Mouse (Mus musculus): Measurements from ENCODE around the gene Arsa. TPM values are rescaled to one million over a fixed set of nuclear protein-coding genes. Genes with fewer than 3 reads are reported as not detected.
A peak's percentile ranks its signal among the peaks of the same experiment; 100 is the strongest.

Arsa gene
- 19.5 and 19.8 TPM in 2 replicates for polyA plus RNA-seq (2016; fragmentation: Nextera tagmentation; extraction: Ambion mirVana)

DNA sequence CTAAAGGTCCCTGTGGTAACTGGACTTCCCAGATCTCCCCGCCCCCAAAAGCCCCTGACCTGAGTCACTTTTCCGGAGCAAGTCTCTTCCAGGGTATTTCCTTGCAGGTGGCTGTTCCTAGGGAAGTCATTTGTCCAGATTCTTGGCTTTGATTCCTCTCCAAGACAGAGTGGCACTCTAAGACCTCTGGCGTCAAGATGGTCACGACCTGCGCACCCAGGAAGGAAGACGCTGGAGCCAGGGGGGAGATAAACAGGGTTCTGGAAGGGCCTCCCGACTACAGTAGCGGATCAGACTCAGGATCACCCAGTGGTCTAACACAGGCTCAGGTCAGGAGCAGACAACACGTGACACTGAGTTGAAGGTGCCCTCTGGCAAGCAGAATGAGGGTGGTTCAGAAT is at the start of gene Arsa:
Gene Arsa, minus strand, starts transcription at position 335 of the 401 bp plus-strand sequence.
- H3K36me3 ChIP-seq, result no peaks in the 10 kb centered on the region
- 28% methylated on average over 9 of the region's 9 CpGs for WGBS
- peak within 1 kb of the TSS; percentile 77 for H3K4me2 ChIP-seq (replicated peaks)
- peak within 1 kb of the TSS; percentile 50 for H3K4me3 ChIP-seq
- no peaks in the 10 kb centered on the region for H3K27me3 ChIP-seq
- H3K4me1 ChIP-seq, result peaks cover 9% of the 10 kb centered on the region
- no peak for ATAC-seq (ENCODE audit: low FRiP score)
- no peaks in the 10 kb centered on the region for H3K9me3 ChIP-seq (replicated peaks)
- peak within 1 kb of the TSS; percentile 68 for H3K27ac ChIP-seq
- H3K9ac ChIP-seq, result peak within 1 kb of the TSS; percentile 70

DNA sequence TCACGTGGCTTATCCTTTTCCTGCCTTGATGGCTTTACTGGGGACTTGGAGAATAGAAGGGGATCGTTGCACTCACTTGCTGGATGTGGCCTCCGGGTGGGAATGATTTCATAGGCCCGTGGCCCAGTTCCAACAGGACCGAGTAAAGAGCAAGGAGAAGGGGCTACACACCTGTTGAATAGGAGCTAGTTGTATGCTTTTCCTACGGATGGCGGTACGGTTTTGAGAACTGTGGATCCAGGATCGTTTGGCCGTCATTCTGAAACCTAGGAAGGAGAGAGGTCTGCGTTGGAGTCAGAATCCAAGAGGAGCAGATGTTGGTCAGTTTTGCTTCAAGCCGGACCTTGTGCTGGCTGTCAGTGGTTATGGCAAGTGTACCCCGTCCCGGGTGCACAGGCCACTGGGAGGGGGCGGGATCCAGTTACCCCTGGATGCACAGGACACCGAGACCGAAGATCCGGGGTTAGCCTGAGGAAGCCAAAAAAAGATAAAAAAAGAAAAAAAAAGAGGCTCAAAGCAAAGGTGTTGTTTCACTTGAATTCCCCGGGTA is 49.6 kb upstream of the Arsa start:
- Histone ChIP-seq H3K4me1 (peaks cover 12% of the 10 kb centered on the region), H3K4me2 (replicated peaks) (no peak overlapping the region), H3K27me3 (peaks cover 33% of the 10 kb centered on the region), H3K36me3 (peaks cover 3% of the 10 kb centered on the region; the same call in 1 of the 2 replicates), H3K9ac (no peak overlapping the region), H3K4me3 (no peak overlapping the region), H3K9me3 (replicated peaks) (no peaks in the 10 kb centered on the region), H3K27ac (no peak overlapping the region)
- WGBS, result 94% methylated on average over 19 of the region's 19 CpGs
- ATAC-seq (ENCODE audit: low FRiP score), result no peak

DNA sequence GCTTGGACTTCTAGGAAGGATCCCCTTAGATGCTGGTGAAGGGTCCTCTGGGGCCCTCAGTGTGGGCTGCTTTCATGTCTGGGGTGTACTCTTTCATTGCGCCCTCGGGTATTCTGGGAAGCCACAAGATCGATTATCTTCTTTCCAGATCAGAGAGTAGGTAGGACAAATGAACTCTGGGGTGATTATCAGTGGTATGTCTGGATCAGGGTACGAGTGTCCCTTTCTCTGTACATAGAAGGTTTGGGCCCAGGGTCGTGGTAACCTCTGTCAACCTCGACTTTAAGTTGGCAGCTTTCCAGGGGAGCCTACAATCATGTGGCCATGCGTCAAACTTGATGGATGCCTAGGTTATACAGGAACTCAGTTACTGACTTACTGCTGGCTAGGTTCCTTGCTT is 48.7 kb upstream of the Arsa start:
- 76% methylated on average over 7 of the region's 7 CpGs for WGBS

DNA sequence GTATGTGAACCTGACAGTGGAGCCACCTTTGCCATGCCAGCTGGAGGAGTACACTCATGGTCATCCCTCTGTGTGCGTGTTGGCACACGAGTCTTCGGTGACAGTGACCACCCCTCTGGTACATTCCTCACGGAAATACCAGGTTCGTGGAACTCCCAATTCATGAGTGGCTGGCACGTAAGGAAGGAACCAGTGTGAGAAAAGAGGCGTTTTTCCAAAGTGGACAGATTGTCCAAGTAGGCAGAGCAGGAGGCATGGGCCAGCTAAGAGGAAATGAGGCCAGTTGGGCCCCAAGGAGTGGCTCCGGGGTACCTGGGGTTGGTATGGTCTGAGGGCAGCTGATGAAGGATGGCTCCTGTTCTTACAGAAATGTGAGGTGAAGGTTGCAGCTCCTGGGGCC is 48.2 kb upstream of the Arsa start:
- no peak overlapping the region for H3K4me2 ChIP-seq (replicated peaks)
- peaks cover 3% of the 10 kb centered on the region; the same call in 1 of the 2 replicates for H3K36me3 ChIP-seq
- no peak overlapping the region for H3K9ac ChIP-seq
- H3K4me3 ChIP-seq, result no peak overlapping the region
- ATAC-seq (ENCODE audit: low FRiP score), result no peak
- H3K9me3 ChIP-seq (replicated peaks), result no peaks in the 10 kb centered on the region
- peaks cover 41% of the 10 kb centered on the region for H3K27me3 ChIP-seq
- H3K4me1 ChIP-seq, result peaks cover 11% of the 10 kb centered on the region
- no peak overlapping the region for H3K27ac ChIP-seq
- WGBS, result 95% methylated on average over 8 of the region's 8 CpGs

More for the DNA sequence above, 48.7 kb upstream of the Arsa start:
- Histone ChIP-seq H3K4me3 (no peak overlapping the region), H3K9ac (no peak overlapping the region), H3K27me3 (peaks cover 41% of the 10 kb centered on the region), H3K36me3 (peaks cover 3% of the 10 kb centered on the region; the same call in 1 of the 2 replicates), H3K4me1 (peaks cover 11% of the 10 kb centered on the region), H3K4me2 (replicated peaks) (no peak overlapping the region), H3K9me3 (replicated peaks) (no peaks in the 10 kb centered on the region), H3K27ac (no peak overlapping the region)
- no peak for ATAC-seq (ENCODE audit: low FRiP score)

DNA sequence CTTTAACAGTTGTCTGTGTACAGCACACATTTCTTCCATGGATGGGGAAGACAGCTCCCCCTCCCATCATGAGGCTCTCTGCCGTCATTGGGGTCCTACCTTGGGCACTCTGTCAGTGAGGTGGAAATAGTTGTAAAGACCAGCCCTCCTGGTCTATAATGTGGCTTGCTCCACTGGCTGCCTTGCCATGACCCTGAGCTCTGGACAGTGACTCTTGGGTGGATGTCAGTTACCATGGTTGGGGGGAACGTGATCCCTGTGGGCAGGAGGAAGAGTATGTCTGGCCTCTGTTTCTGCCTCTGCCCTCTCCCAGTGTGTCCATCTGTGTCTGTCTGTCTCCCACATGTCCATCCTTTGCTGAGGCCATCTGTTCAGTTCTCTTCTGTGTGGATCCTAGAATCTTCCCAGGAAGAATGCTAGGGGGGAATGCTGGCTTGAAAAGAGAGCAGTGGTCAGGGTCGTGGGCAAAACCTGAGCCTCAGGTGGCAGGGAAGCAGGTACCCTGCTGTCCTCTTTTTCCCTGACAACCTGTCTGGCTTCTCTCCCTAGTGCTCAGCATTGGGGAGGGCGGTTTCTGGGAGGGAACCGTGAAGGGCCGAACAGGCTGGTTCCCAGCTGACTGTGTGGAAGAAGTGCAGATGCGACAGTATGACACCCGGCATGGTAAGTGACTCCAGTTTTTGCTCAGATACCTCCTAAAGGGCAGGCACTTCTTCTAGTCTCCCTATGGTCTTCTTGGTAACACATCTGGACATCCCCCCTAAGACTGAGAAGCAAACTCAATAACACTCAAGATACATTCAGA is 47.6 kb upstream of the Arsa start:
- 71% methylated on average over 8 of the region's 8 CpGs for WGBS
- Histone ChIP-seq H3K27ac (no peak overlapping the region), H3K4me2 (replicated peaks) (peak overlapping the region; percentile 99), H3K9ac (no peak overlapping the region), H3K4me1 (peaks cover 11% of the 10 kb centered on the region), H3K4me3 (peak overlapping the region; percentile 68), H3K36me3 (peaks cover 3% of the 10 kb centered on the region; the same call in 1 of the 2 replicates), H3K9me3 (replicated peaks) (no peaks in the 10 kb centered on the region), H3K27me3 (peaks cover 41% of the 10 kb centered on the region)
- ATAC-seq (ENCODE audit: low FRiP score), result no peak

DNA sequence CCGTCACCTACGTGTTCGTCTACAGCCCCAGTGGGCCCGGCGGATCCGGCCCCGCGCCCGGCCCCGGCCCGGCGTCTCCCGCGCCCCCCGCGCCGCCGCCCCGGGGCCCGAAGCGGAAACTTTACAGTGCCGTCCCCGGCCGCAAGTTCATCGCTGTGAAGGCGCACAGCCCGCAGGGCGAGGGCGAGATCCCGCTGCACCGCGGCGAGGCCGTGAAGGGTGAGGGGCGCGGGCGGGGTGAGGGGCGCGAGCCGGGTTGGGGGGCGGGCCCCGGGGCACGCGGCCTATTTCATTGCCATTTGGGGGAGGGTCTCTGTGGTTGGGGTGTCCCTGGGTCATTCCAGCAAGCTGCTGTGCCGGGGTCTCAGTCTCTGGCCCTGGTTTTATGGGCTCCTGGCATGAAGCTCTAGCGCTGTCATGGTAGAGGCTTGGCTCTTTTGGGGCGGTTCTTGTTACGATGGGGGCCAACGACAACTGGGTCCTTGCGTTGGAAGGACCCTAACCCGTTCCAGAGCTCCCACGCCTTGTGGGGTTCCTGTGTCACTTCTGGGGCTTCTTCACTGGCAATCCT is 46.9 kb upstream of the Arsa start:
- Histone ChIP-seq H3K9ac (peak overlapping the region; percentile 63), H3K4me2 (replicated peaks) (peak overlapping the region; percentile 99), H3K27me3 (peaks cover 41% of the 10 kb centered on the region), H3K36me3 (peaks cover 3% of the 10 kb centered on the region; the same call in 1 of the 2 replicates), H3K4me3 (peak overlapping the region; percentile 68), H3K4me1 (peaks cover 11% of the 10 kb centered on the region), H3K27ac (no peak overlapping the region), H3K9me3 (replicated peaks) (no peaks in the 10 kb centered on the region)
- WGBS, result 6% methylated on average over 43 of the region's 52 CpGs
- no peak for ATAC-seq (ENCODE audit: low FRiP score)

DNA sequence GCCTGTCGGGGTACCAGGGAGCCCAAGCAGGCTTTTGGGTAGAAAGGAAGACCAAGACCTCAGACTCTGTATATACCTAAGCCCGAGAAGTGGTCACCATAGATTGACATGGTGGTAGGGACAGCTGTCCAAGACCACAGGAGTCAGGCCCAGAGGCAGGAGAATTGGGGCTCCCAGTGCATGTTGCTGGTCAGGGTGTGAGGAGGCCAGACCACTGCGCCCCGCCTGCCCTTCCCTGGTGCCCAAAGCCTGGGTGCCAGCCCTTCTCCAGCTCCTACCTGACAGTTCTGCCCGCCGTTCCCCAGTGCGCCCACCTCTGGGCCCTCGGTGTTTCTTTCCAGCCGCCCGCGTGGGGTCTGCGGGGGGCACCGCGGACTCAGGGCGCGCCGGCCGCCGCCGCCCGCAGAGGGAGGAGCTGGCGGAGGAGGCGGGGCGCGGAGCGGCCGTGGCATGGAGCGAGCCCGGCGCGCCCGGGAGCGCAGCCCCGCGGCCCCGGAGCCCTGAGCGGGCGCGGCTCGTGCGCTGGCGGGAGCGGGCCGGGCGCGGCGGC is 46.1 kb upstream of the Arsa start:
- peak overlapping the region; percentile 68 for H3K4me3 ChIP-seq
- peaks cover 3% of the 10 kb centered on the region; the same call in 1 of the 2 replicates for H3K36me3 ChIP-seq
- peaks cover 11% of the 10 kb centered on the region for H3K4me1 ChIP-seq
- ATAC-seq (ENCODE audit: low FRiP score), result peak; percentile 43; the same call in 1 of the 2 replicates
- peaks cover 41% of the 10 kb centered on the region for H3K27me3 ChIP-seq
- 23% methylated on average over 13 of the region's 47 CpGs for WGBS
- H3K9me3 ChIP-seq (replicated peaks), result no peaks in the 10 kb centered on the region
- H3K9ac ChIP-seq, result peak overlapping the region; percentile 43; the same call in 1 of the 2 replicates
- no peak overlapping the region for H3K27ac ChIP-seq
- H3K4me2 ChIP-seq (replicated peaks), result peak overlapping the region; percentile 99

DNA sequence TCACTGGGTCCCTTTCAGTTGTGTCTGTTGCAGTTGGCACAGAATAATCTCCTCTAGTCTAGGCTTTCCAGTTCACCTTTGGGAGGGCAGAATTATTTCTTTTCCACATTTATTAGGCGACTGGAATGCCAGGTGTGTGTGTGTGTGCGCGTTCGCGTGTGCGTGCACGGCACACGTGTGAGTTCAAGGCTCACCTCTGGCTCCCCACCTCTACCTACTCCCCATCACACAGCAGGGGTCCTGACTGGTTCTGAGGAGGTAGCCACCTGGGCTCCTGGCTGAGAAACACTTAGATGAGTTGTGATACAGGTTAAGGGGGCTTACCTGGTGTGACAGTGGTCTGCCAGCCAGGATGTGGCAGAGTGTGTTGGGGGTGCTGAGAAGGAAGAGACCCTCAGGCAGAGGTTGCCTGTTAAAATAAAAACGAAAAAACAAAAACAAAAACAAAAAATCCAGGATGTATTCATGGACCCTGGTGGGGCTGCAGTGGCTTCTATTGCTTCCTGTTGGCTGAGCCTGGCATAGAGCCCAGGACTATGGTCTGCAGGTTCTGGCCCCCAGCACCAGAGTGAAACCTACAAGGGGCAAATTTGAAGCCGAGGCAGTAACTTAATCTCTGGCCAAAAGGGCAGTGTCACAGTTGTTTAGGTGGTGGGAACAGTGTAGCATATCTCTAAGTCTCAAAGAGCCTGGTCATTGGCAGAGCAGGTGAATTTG is 45.5 kb upstream of the Arsa start:
- Histone ChIP-seq H3K27me3 (peaks cover 41% of the 10 kb centered on the region), H3K36me3 (peaks cover 3% of the 10 kb centered on the region; the same call in 1 of the 2 replicates), H3K27ac (no peak overlapping the region), H3K4me2 (replicated peaks) (peak overlapping the region; percentile 99), H3K9me3 (replicated peaks) (no peaks in the 10 kb centered on the region), H3K9ac (no peak overlapping the region), H3K4me1 (peaks cover 11% of the 10 kb centered on the region), H3K4me3 (peak overlapping the region; percentile 68; the same call in 1 of the 2 replicates)
- ATAC-seq (ENCODE audit: low FRiP score), result no peak
- 87% methylated on average over 10 of the region's 10 CpGs for WGBS

DNA sequence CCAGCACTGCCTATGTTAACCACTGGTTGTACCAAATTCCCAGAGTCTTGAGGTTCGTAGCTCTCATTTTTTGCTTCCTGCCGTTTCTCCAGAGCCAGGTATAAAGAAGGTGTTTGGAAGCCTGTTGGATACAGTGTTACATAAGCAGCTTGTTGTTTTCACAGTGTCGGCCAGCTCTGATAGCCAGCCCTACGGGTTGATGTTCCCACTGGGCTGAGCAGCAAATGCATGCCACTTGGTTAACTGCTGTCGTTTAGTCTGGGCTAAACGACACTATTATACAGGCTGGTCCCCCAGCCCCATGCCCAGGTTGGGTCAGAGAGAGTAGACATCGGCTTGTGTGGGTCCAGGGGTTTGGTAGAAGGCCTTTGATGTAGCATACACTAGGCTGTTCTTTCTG is 44.7 kb upstream of the Arsa start:
- H3K4me2 ChIP-seq (replicated peaks), result no peak overlapping the region
- WGBS, result 81% methylated on average over 7 of the region's 7 CpGs
- H3K4me3 ChIP-seq, result no peak overlapping the region
- ATAC-seq (ENCODE audit: low FRiP score), result no peak
- peaks cover 11% of the 10 kb centered on the region for H3K4me1 ChIP-seq
- H3K9ac ChIP-seq, result no peak overlapping the region
- no peaks in the 10 kb centered on the region for H3K9me3 ChIP-seq (replicated peaks)
- H3K27ac ChIP-seq, result no peak overlapping the region
- H3K36me3 ChIP-seq, result peaks cover 1% of the 10 kb centered on the region; the same call in 1 of the 2 replicates
- peaks cover 41% of the 10 kb centered on the region for H3K27me3 ChIP-seq

DNA sequence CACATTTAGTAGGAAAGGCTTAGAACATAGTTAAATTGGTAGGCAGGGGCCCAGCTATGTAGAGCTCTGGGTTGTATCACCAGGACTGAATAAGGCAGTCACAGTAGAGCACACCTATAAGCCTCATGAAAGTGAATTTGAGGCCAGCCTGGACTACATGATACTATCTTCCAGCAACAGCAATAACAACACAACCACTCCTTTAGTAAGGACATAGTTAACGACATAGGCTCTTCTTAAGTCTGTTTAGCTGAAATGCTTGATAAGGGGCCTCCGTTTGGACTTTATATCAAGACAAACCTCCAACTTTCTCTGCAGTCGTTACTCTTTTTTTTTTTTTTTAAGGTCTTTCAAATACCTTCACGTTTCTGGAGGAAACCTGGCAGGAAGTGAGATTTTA is 35.5 kb upstream of the Arsa start:
- Histone ChIP-seq H3K27ac (no peak overlapping the region), H3K36me3 (no peaks in the 10 kb centered on the region), H3K4me3 (no peak overlapping the region), H3K4me1 (no peaks in the 10 kb centered on the region), H3K9ac (no peak overlapping the region), H3K4me2 (replicated peaks) (no peak overlapping the region), H3K27me3 (no peaks in the 10 kb centered on the region), H3K9me3 (replicated peaks) (no peaks in the 10 kb centered on the region)
- WGBS, result 84% methylated on average over 4 of the region's 4 CpGs
- no peak for ATAC-seq (ENCODE audit: low FRiP score)

DNA sequence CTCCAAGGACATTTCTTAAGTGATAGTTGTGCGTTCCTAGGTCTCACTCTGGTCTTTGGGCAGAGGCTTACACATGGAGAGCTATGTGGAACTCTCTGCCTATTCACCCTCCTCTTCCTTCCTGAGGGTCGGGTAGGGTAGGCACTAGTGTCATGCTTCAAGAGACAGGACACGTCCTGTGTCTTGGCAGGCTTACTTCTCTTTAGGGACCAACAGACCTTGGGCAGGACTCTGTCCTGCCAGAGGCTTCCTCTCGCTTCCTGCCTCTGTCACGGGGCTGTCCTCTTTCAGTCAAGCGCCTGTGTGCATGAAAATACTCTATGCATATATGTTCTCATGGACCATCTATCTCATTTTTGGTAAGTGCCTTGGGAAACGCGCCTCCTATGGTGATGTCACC is 30.5 kb upstream of the Arsa start:
- Histone ChIP-seq H3K9ac (no peak overlapping the region), H3K4me3 (no peak overlapping the region), H3K27ac (no peak overlapping the region), H3K9me3 (replicated peaks) (0 out of 2 replicates have a peak, but pooled peaks cover 4% of the 10 kb centered on the region), H3K36me3 (peaks cover 34% of the 10 kb centered on the region; the same call in 1 of the 2 replicates), H3K4me2 (replicated peaks) (no peak overlapping the region), H3K4me1 (no peaks in the 10 kb centered on the region), H3K27me3 (no peaks in the 10 kb centered on the region)
- WGBS, result 92% methylated on average over 8 of the region's 8 CpGs
- no peak for ATAC-seq (ENCODE audit: low FRiP score)

Measured in hindbrain, embryonic 12.5 days (tissue).